28 mouse cellular contexts compared by ENCODE assay signal in the genomic region with DNA sequence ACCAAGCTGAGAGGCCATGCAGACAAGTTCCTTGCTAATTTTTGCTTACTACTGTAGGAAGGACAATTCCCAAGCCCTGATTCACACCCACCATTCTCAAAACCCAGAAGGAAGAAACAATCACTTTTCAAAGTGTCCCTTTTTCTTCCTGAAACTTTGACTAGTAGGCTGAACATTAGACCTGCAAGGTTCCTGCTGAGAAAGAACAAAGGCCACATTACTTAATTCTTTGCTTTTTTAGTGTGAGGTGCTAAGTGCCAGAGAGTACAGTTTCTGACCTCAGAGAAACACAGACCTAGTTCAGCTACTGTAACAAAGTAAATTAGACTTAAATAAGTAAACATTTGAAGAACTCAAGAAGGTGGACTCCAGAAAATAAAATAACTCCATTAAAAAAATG. TPM values are rescaled to one million over a fixed set of nuclear protein-coding genes. Genes with fewer than 3 reads are reported as not detected.
A peak's percentile ranks its signal among the peaks of the same experiment; 100 is the strongest.
DNase-seq lines count a peak whose midpoint lies in the region; ATAC-seq and TF ChIP-seq lines count a peak whose summit lies in the region.
"Had no signal": no experiment of that assay in that cellular context is flagged by ENCODE, and none has a peak within 500 bp of the region (broad histone marks: within the 10 kb centered on the region; RNA-seq: fewer than 3 reads in every experiment).

No protein-coding gene starts in this region.

- H3K9ac ChIP-seq in intestine, embryonic 15.5 days, result no peak overlapping the region
- no peak overlapping the region for H3K9ac ChIP-seq in intestine, postnatal 0 days (ENCODE audit: low read depth, low read length)
- H3K9ac ChIP-seq: embryonic facial prominence, embryonic 12.5 days; forebrain, embryonic 13.5 days; forebrain, embryonic 15.5 days had no signal

- ATAC-seq in intestine, embryonic 15.5 days, result peak; percentile 56; the same call in 1 of the 2 replicates
- no peak for ATAC-seq in intestine, postnatal 0 days
- ATAC-seq: CD4-positive, CD25-positive, alpha-beta regulatory T cell, adult 4 months; forebrain, embryonic 13.5 days; forebrain, embryonic 15.5 days; Patski had no signal

- H3K4me2 ChIP-seq in intestine, embryonic 15.5 days (replicated peaks), result no peak overlapping the region
- H3K4me2 ChIP-seq in intestine, postnatal 0 days (replicated peaks; ENCODE audit: low read depth), result no peak overlapping the region
- H3K4me2 ChIP-seq: embryonic facial prominence, embryonic 12.5 days; forebrain, embryonic 13.5 days; forebrain, embryonic 15.5 days had no signal

- DNase-seq in kidney, adult 9 months, result peak; percentile 57
- no peak for DNase-seq in kidney, postnatal 36 days
- peak; percentile 2 for DNase-seq in R1 (ENCODE audit: low read depth, low spot score)
- DNase-seq in right cerebral cortex, postnatal 36 days (ENCODE audit: low spot score in 2 of 2), result no peak
- DNase-seq: adrenal gland, adult 2 months; adrenal gland, postnatal 10 days; adrenal gland, postnatal 25 days; B cell, adult 2 months; cerebellum, adult 11 months; cerebellum, adult 18-20 months; cerebellum, adult 8-10 months; cerebellum, adult 9-11 months; cerebellum, postnatal 14 days had no signal

- no peak overlapping the region for H3K27ac ChIP-seq in intestine, embryonic 15.5 days
- H3K27ac ChIP-seq in intestine, postnatal 0 days (ENCODE audit: low read depth, low read length), result no peak overlapping the region
- H3K27ac ChIP-seq in small intestine, adult 2 months (ENCODE audit: insufficient read depth, low read depth, low read length), result 0 out of 2 replicates have a peak overlapping the region, but pooled peaks have one; percentile 29
- H3K27ac ChIP-seq: embryonic facial prominence, embryonic 10.5 days; embryonic facial prominence, embryonic 12.5 days; forebrain, embryonic 13.5 days; forebrain, embryonic 15.5 days had no signal

- no peaks in the 10 kb centered on the region for H3K9me3 ChIP-seq in intestine, embryonic 15.5 days
- H3K9me3 ChIP-seq in intestine, postnatal 0 days (ENCODE audit: control insufficient read depth), result no peaks in the 10 kb centered on the region
- H3K9me3 ChIP-seq: embryonic facial prominence, embryonic 10.5 days; embryonic facial prominence, embryonic 12.5 days; forebrain, embryonic 13.5 days; forebrain, embryonic 15.5 days had no signal

- H3K36me3 ChIP-seq in intestine, embryonic 15.5 days, result no peaks in the 10 kb centered on the region
- H3K36me3 ChIP-seq in intestine, postnatal 0 days (ENCODE audit: control insufficient read depth, insufficient read depth), result no peaks in the 10 kb centered on the region
- H3K36me3 ChIP-seq in small intestine, adult 2 months (ENCODE audit: control insufficient read depth, insufficient read depth, low read length), result peaks cover 3% of the 10 kb centered on the region; the same call in 1 of the 2 replicates
- H3K36me3 ChIP-seq: embryonic facial prominence, embryonic 10.5 days; embryonic facial prominence, embryonic 12.5 days; forebrain, embryonic 15.5 days; G1E had no signal

- H3K27me3 ChIP-seq in intestine, embryonic 15.5 days (replicated peaks), result no peaks in the 10 kb centered on the region
- no peaks in the 10 kb centered on the region for H3K27me3 ChIP-seq in intestine, postnatal 0 days (replicated peaks; ENCODE audit: control insufficient read depth, insufficient read depth, low read length)
- no peaks in the 10 kb centered on the region for H3K27me3 ChIP-seq in small intestine, adult 2 months (ENCODE audit: control insufficient read depth, insufficient read depth, low read length)
- H3K27me3 ChIP-seq: CH12.LX; embryonic facial prominence, embryonic 12.5 days; forebrain, embryonic 13.5 days; forebrain, embryonic 15.5 days; Patski had no signal

- H3K4me3 ChIP-seq in intestine, embryonic 15.5 days (replicated peaks), result no peak overlapping the region
- H3K4me3 ChIP-seq in intestine, postnatal 0 days (ENCODE audit: low read depth, low read length), result no peak overlapping the region
- no peak overlapping the region for H3K4me3 ChIP-seq in small intestine, adult 2 months (ENCODE audit: low read depth, low read length)
- H3K4me3 ChIP-seq: embryonic facial prominence, embryonic 10.5 days; embryonic facial prominence, embryonic 12.5 days; forebrain, embryonic 13.5 days; forebrain, embryonic 15.5 days had no signal

- no peak for TF ChIP-seq POLR2A in small intestine, adult 2 months (IDR thresholded peaks at IDR 0.05; ENCODE audit: low read depth, low read length)

- no peak for TF ChIP-seq CTCF in intestine, postnatal 0 days (IDR thresholded peaks at IDR 0.05; ENCODE audit: low read depth)
- no peak for TF ChIP-seq CTCF in small intestine, adult 2 months (IDR thresholded peaks at IDR 0.05; ENCODE audit: extremely low read depth, insufficient read length, insufficient replicate concordance, low read depth, low read length)

- H3K4me1 ChIP-seq in intestine, embryonic 15.5 days (replicated peaks), result no peaks in the 10 kb centered on the region
- H3K4me1 ChIP-seq in intestine, postnatal 0 days (replicated peaks; ENCODE audit: control insufficient read depth, insufficient read depth, low read length), result no peaks in the 10 kb centered on the region
- H3K4me1 ChIP-seq in small intestine, adult 2 months (ENCODE audit: control insufficient read depth, insufficient read depth, insufficient read length, low read length), result peaks cover 3% of the 10 kb centered on the region; the same call in 1 of the 2 replicates
- H3K4me1 ChIP-seq: embryonic facial prominence, embryonic 10.5 days; embryonic facial prominence, embryonic 12.5 days; forebrain, embryonic 13.5 days; forebrain, embryonic 15.5 days had no signal

RNA-seq across cellular contexts. Expression of a gene that starts 20.3 kb away (rescaled TPM):
- 1.7 and 2.6 TPM in 2 replicates for polyA plus RNA-seq in intestine, embryonic 15.5 days (2015; fragmentation: Nextera tagmentation; extraction: Ambion mirVana)
- polyA plus RNA-seq in intestine, postnatal 0 days (2015; fragmentation: Nextera tagmentation; extraction: Ambion mirVana), result 5.8 and 7.8 TPM in 2 replicates
- polyA plus RNA-seq in small intestine, adult 2 months (2012; rRNA removed), result 394 and 1,292 TPM in 2 replicates
- polyA plus RNA-seq: adrenal gland, adult 2 months; brain, embryonic 14.5 days; CD4-positive, CD25-positive, alpha-beta regulatory T cell, adult 4 months; forebrain, embryonic 11.5 days; forebrain, embryonic 13.5 days; forebrain, embryonic 15.5 days; G1E; Patski had no signal

RNA-seq across cellular contexts. Expression of a gene that starts 25.9 kb away (rescaled TPM):
- polyA plus RNA-seq in intestine, embryonic 15.5 days (2015; fragmentation: Nextera tagmentation; extraction: Ambion mirVana), result 27.9 and 65.0 TPM in 2 replicates
- 229 and 280 TPM in 2 replicates for polyA plus RNA-seq in intestine, postnatal 0 days (2015; fragmentation: Nextera tagmentation; extraction: Ambion mirVana)
- 30.8 and 4,882 TPM in 2 replicates for polyA plus RNA-seq in small intestine, adult 2 months (2012; rRNA removed)
- polyA plus RNA-seq: brain, embryonic 14.5 days; CD4-positive, CD25-positive, alpha-beta regulatory T cell, adult 4 months; cortical plate, adult 2 months; embryonic facial prominence, embryonic 10.5 days; embryonic facial prominence, embryonic 12.5 days; embryonic facial prominence, embryonic 14.5 days; forebrain, embryonic 11.5 days; forebrain, embryonic 13.5 days; forebrain, embryonic 15.5 days; G1E; Patski had no signal

RNA-seq across cellular contexts. Expression of a gene that starts 53.0 kb away (rescaled TPM):
- not detected in 2 replicates for polyA plus RNA-seq in intestine, embryonic 15.5 days (2015; fragmentation: Nextera tagmentation; extraction: Ambion mirVana)
- polyA plus RNA-seq in intestine, postnatal 0 days (2015; fragmentation: Nextera tagmentation; extraction: Ambion mirVana), result not detected in 2 replicates
- polyA plus RNA-seq in small intestine, adult 2 months (2012; rRNA removed), result 1.5 and 856 TPM in 2 replicates
- polyA plus RNA-seq: adrenal gland, adult 2 months; brain, embryonic 14.5 days; CD4-positive, CD25-positive, alpha-beta regulatory T cell, adult 4 months; cortical plate, adult 2 months; embryonic facial prominence, embryonic 10.5 days; embryonic facial prominence, embryonic 12.5 days; embryonic facial prominence, embryonic 14.5 days; forebrain, embryonic 11.5 days; forebrain, embryonic 13.5 days; forebrain, embryonic 15.5 days; G1E; Patski had no signal

Comparison
In these comparisons a context has a peak if more than half of its experiments do, and no peak if none do; other contexts are left out.
1. DNase-seq: peak in kidney, adult 9 months (single experiment) and R1 (single experiment); none in kidney, postnatal 36 days (0 of 2) and right cerebral cortex, postnatal 36 days (0 of 2).
2. RNA of a gene that starts 20.3 kb away (polyA plus RNA-seq): 394 to 1,292 TPM in small intestine, adult 2 months; 5.8 to 7.8 TPM in intestine, postnatal 0 days and 1.7 to 2.6 TPM in intestine, embryonic 15.5 days; every median in the first group is over 10 times any median in the second.